Mouse (Mus musculus) embryo, embryonic 10 days (tissue): ENCODE measurements around the gene Ifit1bl2.
"Not testable (repeated sequence)": the region's sequence is repeated elsewhere in the genome, so short reads cannot be mapped to it uniquely, and the experiment has no call there.

ENCODE experiments used
- DNase-seq: peaks from one replicate; pipeline ENCODE4 v3.0.0-alpha.2; 2015; ENCODE audit warnings: low spot score

The Ifit1bl2 gene

GRCm38 (mm10) chr19:34607237-34608051 lies 33.1 kb downstream of the Ifit1bl2 start, which contains the start of gene Ifit3b:
Gene Ifit3b (plus strand): TSS chr19:34607970.
- DNase-seq: not testable (repeated sequence)

GRCm38 (mm10) chr19:34605472-34605871 lies 35.1 kb downstream of the Ifit1bl2 start:
- DNase-seq: no peak

- DNase-seq: not testable (repeated sequence)
Observed at GRCm38 (mm10) chr19:34601888-34602287, 38.7 kb downstream of the Ifit1bl2 start, which contains the start of gene Ifit1bl1. Gene Ifit1bl1 (minus strand): TSS chr19:34601956.

GRCm38 (mm10) chr19:34599250-34599649 lies 41.3 kb downstream of the Ifit1bl2 start:
- DNase-seq: not testable (repeated sequence)

DNA sequence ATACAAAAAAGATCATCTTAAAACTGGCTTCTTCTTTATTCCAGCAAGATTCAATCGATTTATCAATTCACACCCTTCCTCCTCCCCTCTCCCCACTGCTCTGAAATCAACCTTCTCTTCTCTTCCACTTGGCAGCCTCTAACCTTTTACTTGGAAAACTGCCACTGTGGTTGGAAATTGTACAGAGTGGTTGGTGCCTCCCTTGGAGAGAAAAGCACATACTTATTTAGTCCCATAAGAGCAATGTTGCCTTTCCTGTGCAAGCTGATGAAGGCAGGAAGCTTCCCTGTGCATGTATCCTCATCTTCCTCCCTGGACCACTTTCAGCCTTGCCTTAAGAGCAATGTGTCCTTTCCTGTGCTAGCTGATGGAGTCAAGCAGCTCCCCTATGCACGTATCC lies 42.2 kb downstream of the Ifit1bl2 start:
- no peak for DNase-seq

- DNase-seq: no peak
Observed at GRCm38 (mm10) chr19:34596811-34597210, 43.7 kb downstream of the Ifit1bl2 start.

- DNase-seq: not testable (repeated sequence)
Observed at GRCm38 (mm10) chr19:34594523-34594922, 46.0 kb downstream of the Ifit1bl2 start.

DNA sequence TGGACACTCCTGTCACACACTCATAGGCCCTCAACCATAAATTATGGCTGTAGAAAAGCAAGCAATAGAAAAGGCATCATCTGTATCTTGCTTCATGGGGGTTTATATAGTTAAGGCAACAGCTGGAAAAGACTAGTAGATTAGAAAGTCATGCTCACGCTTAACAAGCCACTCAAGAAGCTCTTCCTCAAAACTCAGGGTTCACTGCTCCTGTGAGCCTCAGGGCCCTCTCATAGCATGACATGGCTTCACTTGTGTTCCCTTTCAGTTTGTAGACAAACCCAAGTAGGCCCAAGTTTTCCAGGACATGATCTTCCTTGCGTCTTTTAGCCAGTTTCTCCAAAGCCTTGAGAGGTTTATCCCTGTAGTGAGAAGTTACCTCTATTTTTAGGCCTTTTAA lies 47.1 kb downstream of the Ifit1bl2 start:
- no peak for DNase-seq

GRCm38 (mm10) chr19:34588959-34589358 lies 51.6 kb downstream of the Ifit1bl2 start:
- no peak for DNase-seq

DNA sequence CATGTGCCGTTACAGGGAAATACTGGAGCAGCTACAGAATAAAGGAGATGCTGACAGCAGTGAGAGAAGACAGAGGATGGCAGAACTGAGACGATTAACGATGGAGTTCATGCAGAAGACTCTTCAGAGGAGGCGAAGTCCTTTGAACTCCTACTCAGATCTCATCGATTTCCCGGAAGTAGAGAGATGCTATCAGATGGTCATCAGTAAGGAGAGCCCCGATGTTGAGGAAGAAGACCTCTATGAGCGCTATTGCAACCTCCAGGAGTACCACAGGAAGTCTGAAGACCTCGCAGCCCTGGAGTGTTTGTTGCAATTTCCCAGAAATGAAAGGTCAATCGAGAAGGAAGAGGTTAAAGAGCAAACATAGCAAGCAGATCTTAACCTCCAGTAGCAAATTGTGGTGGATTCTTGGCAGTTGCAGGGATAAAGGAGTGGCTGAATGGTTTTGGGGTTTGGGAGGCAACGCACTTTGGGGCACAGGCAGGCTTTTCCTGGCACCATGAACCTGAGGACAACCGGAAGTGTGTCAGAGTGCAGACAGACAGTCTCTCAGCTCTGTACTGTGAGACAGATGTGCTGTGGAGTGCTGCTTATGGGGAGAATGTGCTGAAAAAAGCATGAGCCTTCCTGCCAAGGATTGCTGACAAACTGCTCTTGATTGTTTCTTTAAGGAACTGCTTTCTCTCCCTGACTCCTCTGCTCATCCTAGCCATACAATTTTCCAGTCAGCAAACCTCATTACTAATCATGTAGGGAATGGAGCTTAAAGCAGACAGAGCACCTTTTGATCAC lies 52.4 kb downstream of the Ifit1bl2 start:
- not testable (repeated sequence) for DNase-seq

DNA sequence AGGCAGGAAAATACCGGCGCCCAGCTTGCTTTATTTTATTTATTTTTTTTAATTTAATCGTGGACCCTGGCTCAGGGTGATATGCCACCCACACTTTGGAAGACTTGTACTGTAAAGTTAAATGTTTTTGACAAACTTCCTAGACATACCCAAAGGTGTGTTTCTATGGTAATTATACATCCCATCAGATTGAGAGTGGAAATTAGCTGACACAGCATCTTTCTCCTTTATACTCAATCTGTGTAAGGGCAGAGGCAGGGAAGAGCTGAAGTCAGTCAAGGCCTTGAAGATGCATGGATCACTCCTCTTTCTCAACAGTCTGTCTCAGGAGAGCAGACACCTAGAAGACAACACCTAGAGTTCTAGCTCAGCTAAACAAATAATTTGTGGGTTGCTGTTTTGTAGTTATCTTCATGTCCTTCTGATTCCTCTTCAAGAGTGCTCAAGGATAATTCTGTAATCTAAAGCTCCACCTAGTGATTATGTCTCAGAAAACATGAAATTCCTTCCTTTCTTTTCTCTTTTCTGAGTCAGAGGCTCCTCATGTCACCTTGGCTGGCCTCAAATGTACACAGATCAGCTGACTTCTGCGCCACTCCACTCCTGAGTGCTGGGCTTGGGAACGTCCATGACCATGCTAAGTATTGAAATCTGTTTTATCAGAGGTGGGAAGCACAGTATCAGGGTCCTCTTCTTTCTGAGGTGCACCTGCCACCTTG lies 54.6 kb downstream of the Ifit1bl2 start:
- DNase-seq: not testable (repeated sequence)

- not testable (repeated sequence) for DNase-seq
Observed at GRCm38 (mm10) chr19:34583126-34583766, 57.3 kb downstream of the Ifit1bl2 start, which contains the start of gene Ifit3. Gene Ifit3 (plus strand): TSS chr19:34583531.

DNA sequence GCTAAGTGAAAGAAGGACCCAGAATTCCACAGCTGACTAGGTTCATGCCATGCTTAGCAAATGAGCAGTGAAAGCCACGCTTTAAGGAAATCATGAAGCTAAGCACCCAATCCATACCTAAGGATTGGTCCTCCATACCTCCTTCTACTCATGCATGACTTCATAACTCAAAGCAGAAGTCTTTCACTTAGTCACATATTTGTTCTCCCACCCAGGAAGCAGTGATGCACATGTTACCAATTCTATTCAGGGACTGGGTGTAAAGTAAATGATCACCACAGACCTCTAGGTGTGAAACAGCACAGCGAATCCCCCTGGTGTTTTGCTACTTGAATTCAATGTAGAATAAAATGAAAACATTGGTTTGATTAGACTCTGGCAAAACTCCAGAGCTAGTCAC lies 57.8 kb downstream of the Ifit1bl2 start:
- DNase-seq: not testable (repeated sequence)

GRCm38 (mm10) chr19:34577121-34577520 lies 63.4 kb downstream of the Ifit1bl2 start:
- no peak for DNase-seq

GRCm38 (mm10) chr19:34573650-34574049 lies 66.9 kb downstream of the Ifit1bl2 start:
- no peak for DNase-seq

DNA sequence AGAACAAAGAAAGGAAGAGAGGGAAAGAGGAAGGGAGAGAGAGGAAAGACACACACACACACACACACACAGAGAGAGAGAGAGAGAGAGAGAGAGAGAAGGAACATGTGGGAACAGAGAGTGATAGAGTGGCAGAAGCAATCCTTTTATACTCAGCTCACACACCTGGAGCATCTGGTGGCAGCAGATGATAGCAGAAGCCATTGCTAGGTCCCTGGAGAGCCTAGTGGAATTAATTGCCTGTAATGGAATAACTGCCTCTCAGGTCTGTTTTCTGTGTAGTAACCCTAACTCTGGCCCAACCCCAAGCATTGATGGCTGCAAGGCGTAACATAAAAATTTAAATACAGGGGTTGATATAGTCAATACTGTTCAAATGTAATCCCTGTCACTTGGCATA lies 69.5 kb downstream of the Ifit1bl2 start:
- no peak for DNase-seq

DNA sequence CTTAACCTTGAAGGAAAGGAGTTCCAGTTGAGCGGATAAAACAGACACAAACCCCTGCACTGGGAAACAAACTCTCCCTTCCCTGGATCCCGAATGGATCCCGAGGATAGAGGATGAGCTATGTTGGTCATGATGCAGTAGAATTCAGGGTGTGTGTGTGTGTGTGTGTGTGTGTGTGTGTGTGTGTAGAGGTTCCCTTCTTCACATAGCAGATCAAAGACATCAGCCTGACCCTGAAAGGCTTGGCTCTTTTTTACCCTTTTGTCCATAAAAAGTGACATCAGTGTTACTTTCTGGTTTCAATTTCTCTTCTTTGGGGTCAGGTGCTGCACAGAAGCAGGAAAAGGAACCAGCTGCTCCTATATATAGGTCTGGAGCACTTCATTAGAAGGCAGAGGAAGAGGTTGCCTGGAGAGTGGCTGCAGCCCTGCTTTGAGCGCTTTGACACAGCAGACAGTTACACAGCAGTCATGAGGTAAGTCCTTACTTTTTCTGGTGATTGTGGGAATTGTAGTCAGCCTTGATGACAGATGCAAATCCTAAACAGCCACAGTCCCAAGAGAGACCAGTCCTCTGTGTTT lies 70.6 kb downstream of the Ifit1bl2 start:
- DNase-seq: no peak

DNA sequence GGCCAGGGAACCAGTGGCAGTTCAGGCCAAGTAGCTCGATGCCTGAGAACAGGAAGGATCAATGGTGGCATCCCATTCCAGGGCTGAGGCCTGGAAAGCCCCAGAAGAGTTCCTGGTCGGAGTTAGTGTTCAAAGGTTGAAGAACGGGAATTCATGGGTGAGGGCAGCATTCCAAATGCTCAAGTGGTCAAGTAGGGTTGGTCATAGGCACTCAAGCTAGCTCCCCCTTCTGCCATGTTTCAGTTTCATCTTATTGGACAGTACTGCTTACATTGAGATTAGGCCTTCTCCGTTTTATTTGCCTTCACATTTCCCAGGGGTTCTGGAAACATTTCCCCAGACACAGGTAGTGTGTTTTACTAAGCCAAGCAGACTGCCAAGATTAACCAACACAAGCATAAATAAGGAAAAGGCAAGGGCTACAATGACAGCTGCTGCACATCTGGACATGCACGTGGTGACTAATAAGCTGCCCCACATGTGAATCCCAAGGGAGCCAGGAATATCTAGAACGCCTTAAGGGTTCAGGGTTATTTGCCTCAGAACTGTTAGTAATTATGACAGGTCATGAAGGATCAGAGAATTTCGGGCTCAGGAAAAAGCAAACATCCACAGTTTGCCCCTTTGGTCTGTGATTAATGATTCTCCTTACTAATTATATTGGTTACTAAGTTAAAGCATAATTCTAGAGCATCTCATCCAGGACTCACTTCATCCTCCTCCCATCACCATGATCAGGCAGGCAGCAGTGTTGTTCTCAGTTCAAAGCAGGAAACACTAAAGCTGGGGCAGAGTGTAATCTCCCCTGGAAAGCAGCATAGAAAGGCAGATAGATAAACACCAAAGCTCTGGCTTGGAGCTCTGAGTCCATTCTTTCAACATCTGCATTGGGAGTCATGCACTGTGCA lies 71.3 kb downstream of the Ifit1bl2 start:
- DNase-seq: no peak
